8 mouse cellular contexts compared by ENCODE assay signal in the genomic region with DNA sequence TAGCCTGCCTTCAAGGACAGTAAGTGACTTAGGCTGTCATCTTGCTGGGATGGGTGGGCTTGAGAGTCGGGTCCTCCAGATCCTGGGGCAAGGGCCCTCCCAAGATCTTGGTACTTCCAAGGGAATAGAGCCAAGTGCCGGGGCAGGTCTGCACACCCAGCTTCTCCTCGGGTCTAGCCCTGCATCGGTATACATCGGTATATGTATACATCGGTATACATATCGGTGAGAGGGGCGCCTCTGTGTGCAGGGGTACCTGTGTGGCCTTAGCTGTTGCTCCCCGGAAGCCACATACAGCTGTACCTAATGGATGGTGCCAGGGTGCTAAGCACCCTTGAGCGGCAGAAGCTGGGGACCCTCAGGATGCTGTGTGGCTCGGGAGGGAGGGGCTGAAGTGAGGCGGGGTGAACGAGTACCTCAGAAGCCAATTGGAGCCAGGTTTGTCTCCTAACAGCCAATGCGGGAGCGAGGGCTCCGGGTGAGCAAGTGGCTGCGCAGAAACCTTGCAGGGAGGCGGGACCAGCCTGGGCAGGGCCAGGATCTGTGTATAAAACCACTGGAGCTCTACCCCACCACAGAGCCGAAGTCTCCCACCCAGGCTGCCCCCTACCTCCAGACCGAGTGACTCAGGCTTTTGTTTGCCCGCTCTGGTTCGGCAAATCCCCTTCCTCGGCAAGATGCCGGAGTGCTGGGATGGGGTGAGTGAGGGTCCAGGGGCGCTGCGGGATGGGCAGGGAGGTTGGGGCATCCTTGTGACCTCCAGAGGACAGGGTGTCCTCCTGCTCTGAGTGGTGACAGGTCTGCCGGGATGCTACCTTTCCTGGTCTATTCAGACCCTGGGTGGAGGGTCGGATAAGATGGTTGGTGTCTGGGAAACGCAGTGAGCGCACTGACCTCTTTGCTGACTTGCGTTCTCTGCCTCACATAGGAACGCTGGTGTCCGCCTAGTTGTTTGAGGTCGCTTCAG. TPM values are rescaled to one million over a fixed set of nuclear protein-coding genes. Genes with fewer than 3 reads are reported as not detected.
DNase-seq lines count a peak whose midpoint lies in the region; ATAC-seq and TF ChIP-seq lines count a peak whose summit lies in the region.

No protein-coding gene starts in this region.

- peaks cover 38% of the 10 kb centered on the region for H3K4me1 ChIP-seq in hindbrain, embryonic 10.5 days (replicated peaks)
- no peaks in the 10 kb centered on the region for H3K4me1 ChIP-seq in lung, embryonic 14.5 days (ENCODE audit: insufficient read depth)
- peaks cover 70% of the 10 kb centered on the region for H3K4me1 ChIP-seq in olfactory bulb, adult 2 months (ENCODE audit: control insufficient read depth, insufficient read depth, low read length)

- H3K36me3 ChIP-seq in hindbrain, embryonic 10.5 days = no peaks in the 10 kb centered on the region
- no peaks in the 10 kb centered on the region for H3K36me3 ChIP-seq in lung, embryonic 14.5 days (ENCODE audit: insufficient read depth)

- 3% methylated on average over 34 of the region's 34 CpGs for WGBS in hindbrain, embryonic 10.5 days
- WGBS in lung, embryonic 14.5 days = 2% methylated on average over 34 of the region's 34 CpGs
- WGBS in olfactory bulb, adult 2 months = under 1% methylated on average over 34 of the region's 34 CpGs

- no peak for TF ChIP-seq CTCF in lung, embryonic 14.5 days (IDR thresholded peaks at IDR 0.05; ENCODE audit: low read depth)
- no peak for TF ChIP-seq CTCF in olfactory bulb, adult 2 months (IDR thresholded peaks at IDR 0.05; ENCODE audit: insufficient read depth, low read depth, low read length)

- ATAC-seq in lung, embryonic 14.5 days (ENCODE audit: insufficient read depth) = peak; percentile 95

- H3K4me2 ChIP-seq in lung, embryonic 14.5 days = peak overlapping the region; percentile 97

- DNase-seq in Muller cell, postnatal 12 days (ENCODE audit: inconsistent ontology term) = peak; percentile 92
- DNase-seq in cerebellum, adult 9-11 months = peak; percentile 96
- peak; percentile 93 to 96 for DNase-seq in frontal cortex, adult 2 months (ENCODE audit: extremely low spot score in 1 of 2, low spot score in 1 of 2)
- peak; percentile 90 for DNase-seq in hindbrain, embryonic 10.5 days (ENCODE audit: low spot score)
- peak; percentile 83 for DNase-seq in layer of hippocampus, adult 9-10 months (ENCODE audit: low spot score)
- peak; percentile 93 for DNase-seq in lung, embryonic 14.5 days
- peak; percentile 84 to 85 for DNase-seq in thymus, postnatal 10 days (ENCODE audit: low spot score in 2 of 2)

- peaks cover 21% of the 10 kb centered on the region for H3K27me3 ChIP-seq in hindbrain, embryonic 10.5 days (ENCODE audit: insufficient read depth, poor library complexity, severe bottlenecking)
- no peaks in the 10 kb centered on the region; the same call in 1 of the 2 replicates for H3K27me3 ChIP-seq in lung, embryonic 14.5 days (ENCODE audit: insufficient read depth, low read length)

- peak overlapping the region; percentile 51 for H3K9ac ChIP-seq in lung, embryonic 14.5 days

- peak overlapping the region; percentile 67 for H3K4me3 ChIP-seq in hindbrain, embryonic 10.5 days
- H3K4me3 ChIP-seq in lung, embryonic 14.5 days (ENCODE audit: low read depth, low read length) = peak overlapping the region; percentile 52
- peak overlapping the region; percentile 63 for H3K4me3 ChIP-seq in olfactory bulb, adult 2 months (ENCODE audit: insufficient read depth, low read depth, low read length)

- peak overlapping the region; percentile 82 for H3K27ac ChIP-seq in hindbrain, embryonic 10.5 days
- no peak overlapping the region for H3K27ac ChIP-seq in lung, embryonic 14.5 days (ENCODE audit: low read depth)
- H3K27ac ChIP-seq in olfactory bulb, adult 2 months (ENCODE audit: insufficient read depth, low read depth, low read length) = peak overlapping the region; percentile 88

- H3K9me3 ChIP-seq in hindbrain, embryonic 10.5 days = no peaks in the 10 kb centered on the region
- H3K9me3 ChIP-seq in lung, embryonic 14.5 days (ENCODE audit: low read depth, low read length) = no peaks in the 10 kb centered on the region

- peak; percentile 99 for TF ChIP-seq POLR2A in olfactory bulb, adult 2 months (IDR thresholded peaks at IDR 0.05; ENCODE audit: insufficient read depth, low read depth, low read length)

RNA-seq across cellular contexts. Expression of a gene that starts 12.9 kb away (rescaled TPM):
- polyA plus RNA-seq in frontal cortex, adult 2 months (2012; rRNA removed) = 27.7 and 35.3 TPM in 2 replicates
- polyA plus RNA-seq in hindbrain, embryonic 10.5 days (2016; fragmentation: Nextera tagmentation; extraction: Ambion mirVana) = 20.3 and 23.4 TPM in 2 replicates
- 19.9 and 20.4 TPM in 2 replicates for polyA plus RNA-seq in lung, embryonic 14.5 days (2014; fragmentation: Nextera tagmentation; extraction: Ambion mirVana)
- not detected in 2 replicates for polyA plus RNA-seq in olfactory bulb, adult 2 months (2012; ENCODE audit: insufficient read depth, insufficient read length, low replicate concordance, missing spikeins)

RNA-seq across cellular contexts. Expression of a gene that starts 26.0 kb away (rescaled TPM):
- 2,429 and 2,489 TPM in 2 replicates for polyA plus RNA-seq in frontal cortex, adult 2 months (2012; rRNA removed)
- 27.5 and 51.8 TPM in 2 replicates for polyA plus RNA-seq in hindbrain, embryonic 10.5 days (2016; fragmentation: Nextera tagmentation; extraction: Ambion mirVana)
- polyA plus RNA-seq in lung, embryonic 14.5 days (2014; fragmentation: Nextera tagmentation; extraction: Ambion mirVana) = 11.4 and 14.6 TPM in 2 replicates
- 472 and 1,489 TPM in 2 replicates for polyA plus RNA-seq in olfactory bulb, adult 2 months (2012; ENCODE audit: insufficient read depth, insufficient read length, low replicate concordance, missing spikeins)

Comparison
In these comparisons a context has a peak if more than half of its experiments do, and no peak if none do; other contexts are left out.
1. RNA of a gene that starts 12.9 kb away (polyA plus RNA-seq): 27.7 to 35.3 TPM in frontal cortex, adult 2 months, 20.3 to 23.4 TPM in hindbrain, embryonic 10.5 days and 19.9 to 20.4 TPM in lung, embryonic 14.5 days; not detected in olfactory bulb, adult 2 months; every median in the first group is over 10 times any median in the second.
2. Peak in every context shown above with its lines, with median percentiles within 50 percentile points of each other: DNase-seq and H3K4me3 ChIP-seq.